Mouse (Mus musculus): ENCODE measurements at regions not wholly inside any gene's neighbourhood (a gene's known extent, or its start where the extent isn't known, plus 50 kb on each side); places are given as distances from the start of the nearest gene placed in this dataset.

- H3K27me3 ChIP-seq (ENCODE audit: control insufficient read depth, insufficient read depth, low read length) = no peaks in the 10 kb centered on the region
- 13% methylated on average over 7 of the region's 7 CpGs for WGBS
- peaks cover 48% of the 10 kb centered on the region for H3K4me1 ChIP-seq (ENCODE audit: control insufficient read depth, insufficient read depth, low read length)
- no peaks in the 10 kb centered on the region for H3K36me3 ChIP-seq (ENCODE audit: control insufficient read depth, insufficient read depth, low read length)
- H3K4me2 ChIP-seq (ENCODE audit: low read depth, severe bottlenecking) = no peak overlapping the region
- no peaks in the 10 kb centered on the region for H3K9me3 ChIP-seq (ENCODE audit: control insufficient read depth, low read length)
- ATAC-seq (ENCODE audit: insufficient number of reproducible peaks, low FRiP score, low TSS enrichment, low read depth) = no peak
- H3K27ac ChIP-seq (replicated peaks; ENCODE audit: low read depth, low read length) = peak overlapping the region; percentile 63
- H3K4me3 ChIP-seq (ENCODE audit: low read depth, low read length) = no peak overlapping the region
- H3K9ac ChIP-seq (ENCODE audit: low read length) = no peak overlapping the region
- DNase-seq (ENCODE audit: low spot score) = peak; percentile 69
Measured at GRCm38 (mm10) chr6:50976973-50977372, 322.7 kb upstream of the Npvf start.

DNA sequence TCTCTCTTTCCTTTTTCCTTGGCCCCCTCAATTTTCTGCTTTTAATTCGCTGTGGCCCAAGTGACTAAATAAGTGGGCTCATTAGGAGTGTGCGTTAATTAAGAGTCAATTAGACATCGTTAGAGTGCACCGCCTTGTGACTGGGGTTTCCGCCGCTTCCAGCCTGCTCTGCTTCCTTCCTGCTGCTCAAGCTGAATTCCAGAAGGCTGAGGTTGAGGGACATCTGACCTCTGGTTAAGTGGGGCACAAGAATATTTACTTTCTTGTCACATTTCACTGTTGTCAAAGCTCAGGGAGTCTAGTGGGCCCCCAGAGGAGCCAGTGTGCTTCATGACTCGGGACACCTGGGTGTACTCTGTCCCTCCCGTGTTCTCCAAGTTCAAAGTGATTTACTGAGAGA, 323.1 kb upstream of the Npvf start:
- Histone ChIP-seq H3K9me3 (ENCODE audit: control insufficient read depth, low read length) (no peaks in the 10 kb centered on the region), H3K9ac (ENCODE audit: low read length) (no peak overlapping the region), H3K4me3 (ENCODE audit: low read depth, low read length) (no peak overlapping the region), H3K4me1 (ENCODE audit: control insufficient read depth, insufficient read depth, low read length) (peaks cover 50% of the 10 kb centered on the region), H3K36me3 (ENCODE audit: control insufficient read depth, insufficient read depth, low read length) (no peaks in the 10 kb centered on the region), H3K4me2 (ENCODE audit: low read depth, severe bottlenecking) (no peak overlapping the region), H3K27me3 (ENCODE audit: control insufficient read depth, insufficient read depth, low read length) (no peaks in the 10 kb centered on the region), H3K27ac (replicated peaks; ENCODE audit: low read depth, low read length) (peak overlapping the region; percentile 11; the same call in 1 of the 2 replicates)
- DNase-seq (ENCODE audit: low spot score) = peak; percentile 60
- no peak for ATAC-seq (ENCODE audit: insufficient number of reproducible peaks, low FRiP score, low TSS enrichment, low read depth)
- WGBS = 3% methylated on average over 8 of the region's 8 CpGs

DNA sequence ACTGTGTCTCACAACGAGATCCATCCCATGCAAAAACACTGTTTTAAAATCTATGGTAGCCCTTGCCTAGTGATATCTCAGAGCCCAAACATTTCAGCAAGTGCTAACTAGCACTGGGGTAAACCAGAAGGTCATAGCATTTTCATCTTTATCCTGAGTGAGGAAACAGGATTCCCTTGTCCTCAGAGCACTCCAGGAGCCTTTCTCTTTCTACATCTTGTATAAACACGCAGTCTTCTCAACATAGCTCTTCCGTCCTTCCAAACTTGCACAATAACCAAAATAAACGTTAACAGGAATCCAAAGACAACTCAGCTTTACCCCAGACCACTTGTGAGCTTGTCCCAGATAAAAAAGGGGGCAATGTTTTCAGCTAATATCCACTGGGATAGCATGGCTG, 323.8 kb upstream of the Npvf start:
- Histone ChIP-seq H3K27ac (replicated peaks; ENCODE audit: low read depth, low read length) (no peak overlapping the region), H3K9ac (ENCODE audit: low read length) (no peak overlapping the region), H3K27me3 (ENCODE audit: control insufficient read depth, insufficient read depth, low read length) (no peaks in the 10 kb centered on the region), H3K4me3 (ENCODE audit: low read depth, low read length) (no peak overlapping the region), H3K36me3 (ENCODE audit: control insufficient read depth, insufficient read depth, low read length) (no peaks in the 10 kb centered on the region), H3K4me1 (ENCODE audit: control insufficient read depth, insufficient read depth, low read length) (peaks cover 53% of the 10 kb centered on the region), H3K4me2 (ENCODE audit: low read depth, severe bottlenecking) (no peak overlapping the region), H3K9me3 (ENCODE audit: control insufficient read depth, low read length) (no peaks in the 10 kb centered on the region)
- ATAC-seq (ENCODE audit: insufficient number of reproducible peaks, low FRiP score, low TSS enrichment, low read depth) (no peak), DNase-seq (ENCODE audit: low spot score) (no peak)
- WGBS = 62% methylated on average over 4 of the region's 4 CpGs

DNA sequence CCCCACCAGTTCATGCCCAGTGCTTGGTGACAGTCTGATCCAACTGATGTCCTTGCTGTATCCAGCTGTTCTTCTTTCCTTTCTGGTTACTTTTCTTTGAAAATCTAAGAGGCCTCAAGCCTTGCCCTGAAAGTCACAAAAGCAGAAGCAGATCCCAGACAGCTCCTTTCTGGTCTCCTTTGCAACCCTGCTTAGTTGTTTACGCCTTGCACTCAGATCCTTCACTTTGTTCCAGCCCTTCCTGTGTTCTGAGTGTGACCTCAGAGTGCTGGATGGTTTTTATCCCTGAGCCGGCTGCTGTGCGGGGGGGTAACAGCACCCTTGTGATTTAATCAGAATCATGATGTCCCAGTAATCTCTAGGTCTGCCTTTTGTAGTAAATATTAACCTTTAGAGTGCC, 324.3 kb upstream of the Npvf start:
- no peaks in the 10 kb centered on the region for H3K9me3 ChIP-seq (ENCODE audit: control insufficient read depth, low read length)
- no peak overlapping the region for H3K4me3 ChIP-seq (ENCODE audit: low read depth, low read length)
- no peaks in the 10 kb centered on the region for H3K27me3 ChIP-seq (ENCODE audit: control insufficient read depth, insufficient read depth, low read length)
- H3K27ac ChIP-seq (replicated peaks; ENCODE audit: low read depth, low read length) = peak overlapping the region; percentile 24; the same call in 1 of the 2 replicates
- no peak for ATAC-seq (ENCODE audit: insufficient number of reproducible peaks, low FRiP score, low TSS enrichment, low read depth)
- no peak for DNase-seq (ENCODE audit: low spot score)
- no peak overlapping the region for H3K4me2 ChIP-seq (ENCODE audit: low read depth, severe bottlenecking)
- no peak overlapping the region for H3K9ac ChIP-seq (ENCODE audit: low read length)
- WGBS = 14% methylated on average over 3 of the region's 3 CpGs
- peaks cover 56% of the 10 kb centered on the region for H3K4me1 ChIP-seq (ENCODE audit: control insufficient read depth, insufficient read depth, low read length)
- no peaks in the 10 kb centered on the region for H3K36me3 ChIP-seq (ENCODE audit: control insufficient read depth, insufficient read depth, low read length)

- Histone ChIP-seq H3K9ac (ENCODE audit: low read length) (no peak overlapping the region), H3K27ac (replicated peaks; ENCODE audit: low read depth, low read length) (no peak overlapping the region), H3K4me3 (ENCODE audit: low read depth, low read length) (no peak overlapping the region), H3K36me3 (ENCODE audit: control insufficient read depth, insufficient read depth, low read length) (no peaks in the 10 kb centered on the region), H3K4me1 (ENCODE audit: control insufficient read depth, insufficient read depth, low read length) (peaks cover 64% of the 10 kb centered on the region), H3K4me2 (ENCODE audit: low read depth, severe bottlenecking) (no peak overlapping the region), H3K9me3 (ENCODE audit: control insufficient read depth, low read length) (no peaks in the 10 kb centered on the region), H3K27me3 (ENCODE audit: control insufficient read depth, insufficient read depth, low read length) (no peaks in the 10 kb centered on the region)
- DNase-seq (ENCODE audit: low spot score) (no peak), ATAC-seq (ENCODE audit: insufficient number of reproducible peaks, low FRiP score, low TSS enrichment, low read depth) (no peak)
- 35% methylated on average over 1 of the region's 1 CpGs for WGBS
Measured at GRCm38 (mm10) chr6:50979764-50980163, 325.5 kb upstream of the Npvf start.

DNA sequence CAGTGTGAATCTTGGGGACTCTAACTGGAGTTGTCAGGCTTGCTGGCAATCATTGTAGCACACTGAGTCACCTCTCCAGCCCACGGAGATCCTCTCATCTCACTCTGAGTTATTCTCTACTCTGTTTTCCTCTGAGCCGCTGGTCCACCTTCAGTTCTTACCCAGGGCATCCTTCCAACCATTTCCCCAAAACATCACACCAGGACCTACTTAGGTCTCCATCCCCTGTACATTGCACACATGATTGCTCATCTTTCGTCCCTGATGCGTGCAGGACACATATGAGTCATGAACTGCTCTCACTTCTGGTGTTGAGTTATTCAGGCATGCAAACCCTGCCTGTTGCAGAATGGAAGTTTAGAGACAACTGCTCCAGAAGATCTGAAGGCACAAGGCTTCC, 326.1 kb upstream of the Npvf start:
- H3K4me3 ChIP-seq (ENCODE audit: low read depth, low read length) = no peak overlapping the region
- H3K4me1 ChIP-seq (ENCODE audit: control insufficient read depth, insufficient read depth, low read length) = peaks cover 69% of the 10 kb centered on the region

DNA sequence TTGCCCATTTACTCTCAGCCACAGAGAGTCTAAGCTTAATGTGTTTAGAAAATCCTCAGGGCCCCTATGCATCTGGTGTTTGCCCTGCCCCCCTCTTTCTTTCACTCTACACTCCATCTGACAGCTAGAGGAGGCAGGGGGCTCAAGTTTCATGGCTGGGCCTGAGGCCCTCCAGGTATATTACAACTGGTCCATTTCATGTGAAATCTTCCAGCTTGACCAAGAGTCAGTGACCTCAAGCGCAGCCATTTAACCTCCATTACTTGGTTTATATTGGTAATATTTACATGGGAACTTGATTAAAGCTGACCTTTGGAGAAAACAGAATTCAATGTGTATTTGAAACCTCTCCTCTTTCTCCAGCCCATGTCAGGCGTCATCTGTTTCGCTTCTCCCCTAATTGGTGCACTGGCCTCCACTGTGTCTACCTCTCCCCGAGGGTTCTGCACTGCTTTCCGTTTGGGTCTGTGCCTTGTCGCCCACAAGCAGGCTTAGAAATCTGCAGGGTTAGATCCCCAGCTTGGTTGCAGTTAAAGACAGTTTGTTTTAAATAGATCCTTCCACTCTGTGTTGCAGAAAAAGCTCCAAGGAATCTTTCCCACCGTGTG, 327.6 kb upstream of the Npvf start:
- Histone ChIP-seq H3K4me3 (ENCODE audit: low read depth, low read length) (no peak overlapping the region), H3K36me3 (ENCODE audit: control insufficient read depth, insufficient read depth, low read length) (no peaks in the 10 kb centered on the region), H3K27ac (replicated peaks; ENCODE audit: low read depth, low read length) (peak overlapping the region; percentile 95), H3K4me1 (ENCODE audit: control insufficient read depth, insufficient read depth, low read length) (peaks cover 81% of the 10 kb centered on the region), H3K9me3 (ENCODE audit: control insufficient read depth, low read length) (no peaks in the 10 kb centered on the region), H3K9ac (ENCODE audit: low read length) (peak overlapping the region; percentile 17; the same call in 1 of the 2 replicates), H3K4me2 (ENCODE audit: low read depth, severe bottlenecking) (peak overlapping the region; percentile 7; the same call in 1 of the 2 replicates), H3K27me3 (ENCODE audit: control insufficient read depth, insufficient read depth, low read length) (no peaks in the 10 kb centered on the region)
- 3% methylated on average over 7 of the region's 7 CpGs for WGBS
- peak; percentile 87 for ATAC-seq (ENCODE audit: insufficient number of reproducible peaks, low FRiP score, low TSS enrichment, low read depth)
- DNase-seq (ENCODE audit: low spot score) = peak; percentile 79

More for the DNA sequence above, 326.1 kb upstream of the Npvf start:
- Histone ChIP-seq H3K27ac (replicated peaks; ENCODE audit: low read depth, low read length) (peak overlapping the region; percentile 95; the same call in 1 of the 2 replicates), H3K9me3 (ENCODE audit: control insufficient read depth, low read length) (no peaks in the 10 kb centered on the region), H3K4me2 (ENCODE audit: low read depth, severe bottlenecking) (no peak overlapping the region), H3K36me3 (ENCODE audit: control insufficient read depth, insufficient read depth, low read length) (no peaks in the 10 kb centered on the region), H3K9ac (ENCODE audit: low read length) (no peak overlapping the region), H3K27me3 (ENCODE audit: control insufficient read depth, insufficient read depth, low read length) (no peaks in the 10 kb centered on the region)
- WGBS = 81% methylated on average over 4 of the region's 4 CpGs
- no peak for ATAC-seq (ENCODE audit: insufficient number of reproducible peaks, low FRiP score, low TSS enrichment, low read depth)
- no peak for DNase-seq (ENCODE audit: low spot score)

DNA sequence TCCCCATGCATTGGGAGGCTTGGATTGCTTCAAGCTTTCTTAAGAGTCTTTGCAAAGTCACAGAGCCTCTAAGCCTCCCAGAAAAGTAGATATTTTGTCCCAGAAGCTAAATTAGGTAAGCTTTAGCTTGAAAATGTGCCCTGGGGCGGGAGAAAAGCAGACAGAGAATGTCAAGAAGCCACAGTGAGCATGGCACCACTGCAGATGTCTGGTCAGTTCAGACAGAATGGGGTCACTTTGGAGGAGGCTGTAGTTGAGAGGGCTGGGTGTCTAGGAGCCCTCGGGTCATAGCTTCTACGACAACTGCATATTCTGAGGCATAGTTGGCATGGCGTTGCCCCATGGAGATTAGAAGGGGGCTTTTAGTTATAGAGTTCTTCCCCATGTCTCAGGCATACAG, 328.6 kb upstream of the Npvf start:
- 47% methylated on average over 4 of the region's 4 CpGs for WGBS
- DNase-seq (ENCODE audit: low spot score) = no peak

More for the DNA sequence above, 328.6 kb upstream of the Npvf start:
- peak overlapping the region; percentile 95 for H3K27ac ChIP-seq (replicated peaks; ENCODE audit: low read depth, low read length)
- H3K4me1 ChIP-seq (ENCODE audit: control insufficient read depth, insufficient read depth, low read length) = peaks cover 72% of the 10 kb centered on the region
- ATAC-seq (ENCODE audit: insufficient number of reproducible peaks, low FRiP score, low TSS enrichment, low read depth) = no peak
- H3K4me3 ChIP-seq (ENCODE audit: low read depth, low read length) = no peak overlapping the region
- H3K9ac ChIP-seq (ENCODE audit: low read length) = peak overlapping the region; percentile 28; the same call in 1 of the 2 replicates
- no peaks in the 10 kb centered on the region for H3K9me3 ChIP-seq (ENCODE audit: control insufficient read depth, low read length)
- no peak overlapping the region for H3K4me2 ChIP-seq (ENCODE audit: low read depth, severe bottlenecking)
- no peaks in the 10 kb centered on the region for H3K27me3 ChIP-seq (ENCODE audit: control insufficient read depth, insufficient read depth, low read length)
- H3K36me3 ChIP-seq (ENCODE audit: control insufficient read depth, insufficient read depth, low read length) = no peaks in the 10 kb centered on the region
